22 mouse cellular contexts compared by ENCODE assay signal in genomic region chr12:6590231-6590630, GRCm38 (mm10).
DNase-seq lines count a peak whose midpoint lies in the region; ATAC-seq and TF ChIP-seq lines count a peak whose summit lies in the region.
"Had no signal": no experiment of that assay in that cellular context is flagged by ENCODE, and none has a peak within 500 bp of the region (broad histone marks: within the 10 kb centered on the region; RNA-seq: fewer than 3 reads in every experiment).

No protein-coding gene starts in this region.

- H3K9me3 ChIP-seq in hindbrain, postnatal 0 days (ENCODE audit: low read length) = no peaks in the 10 kb centered on the region
- no peaks in the 10 kb centered on the region for H3K9me3 ChIP-seq in hindbrain, embryonic 10.5 days
- H3K9me3 ChIP-seq: forebrain, embryonic 13.5 days; limb, embryonic 10.5 days; stomach, embryonic 15.5 days had no signal

- 59% methylated on average over 2 of the region's 2 CpGs for WGBS in hindbrain, postnatal 0 days
- 78% methylated on average over 2 of the region's 2 CpGs for WGBS in hindbrain, embryonic 10.5 days

- no peak overlapping the region for H3K4me2 ChIP-seq in hindbrain, postnatal 0 days (ENCODE audit: low read depth, low read length)
- H3K4me2 ChIP-seq: forebrain, embryonic 13.5 days; stomach, embryonic 15.5 days had no signal

- H3K27me3 ChIP-seq in hindbrain, postnatal 0 days (ENCODE audit: insufficient read depth, low read length) = no peaks in the 10 kb centered on the region
- H3K27me3 ChIP-seq in hindbrain, embryonic 10.5 days (ENCODE audit: insufficient read depth, poor library complexity, severe bottlenecking) = no peaks in the 10 kb centered on the region
- H3K27me3 ChIP-seq: forebrain, embryonic 13.5 days; stomach, embryonic 15.5 days had no signal

- no peak overlapping the region for H3K4me3 ChIP-seq in hindbrain, postnatal 0 days (ENCODE audit: low read length)
- no peak overlapping the region for H3K4me3 ChIP-seq in hindbrain, embryonic 10.5 days
- H3K4me3 ChIP-seq: forebrain, embryonic 13.5 days; left cerebral cortex, adult 2 months; limb, embryonic 10.5 days; stomach, embryonic 15.5 days had no signal

- no peak for ATAC-seq in hindbrain, postnatal 0 days
- ATAC-seq: forebrain, embryonic 13.5 days; hindbrain, embryonic 16.5 days; intestine, postnatal 0 days had no signal

- H3K9ac ChIP-seq in hindbrain, postnatal 0 days (replicated peaks; ENCODE audit: low read length) = no peak overlapping the region
- H3K9ac ChIP-seq: forebrain, embryonic 13.5 days; stomach, embryonic 15.5 days had no signal

- intact Hi-C loops in heart, postnatal 10 days (cut with DNase I) = no loop called here

- peak; percentile 8 for DNase-seq in hindbrain, postnatal 0 days (ENCODE audit: low spot score)
- DNase-seq in hindbrain, embryonic 10.5 days (ENCODE audit: low spot score) = no peak
- peak; percentile 70 for DNase-seq in adrenal gland, adult 2 months
- peak; percentile 72 for DNase-seq in brain, adult 2 months (ENCODE audit: low read depth, low spot score)
- DNase-seq in layer of hippocampus, postnatal 10 days (ENCODE audit: low spot score in 2 of 2) = peak; percentile 19 to 25
- DNase-seq in kidney, adult 18-20 months = no peak
- no peak for DNase-seq in heart, postnatal 10 days
- DNase-seq in spleen, postnatal 10 days (ENCODE audit: low spot score in 2 of 2) = no peak
- DNase-seq: B cell, adult 2 months; cerebellum, adult 9-10 months; gastrocnemius, postnatal 10 days; heart, adult 18-20 months; heart, postnatal 4 days; lung, adult 18-20 months; spleen, adult 18-20 months had no signal

- H3K36me3 ChIP-seq in hindbrain, postnatal 0 days (ENCODE audit: insufficient read depth, low read length) = no peaks in the 10 kb centered on the region
- H3K36me3 ChIP-seq in hindbrain, embryonic 10.5 days = no peaks in the 10 kb centered on the region
- H3K36me3 ChIP-seq: limb, embryonic 10.5 days; stomach, embryonic 15.5 days had no signal

- no peaks in the 10 kb centered on the region for H3K4me1 ChIP-seq in hindbrain, postnatal 0 days (ENCODE audit: insufficient read depth, low read length)
- no peaks in the 10 kb centered on the region; the same call in 1 of the 2 replicates for H3K4me1 ChIP-seq in hindbrain, embryonic 10.5 days (replicated peaks)
- H3K4me1 ChIP-seq: limb, embryonic 10.5 days; stomach, embryonic 15.5 days had no signal

- H3K27ac ChIP-seq in hindbrain, postnatal 0 days = no peak overlapping the region
- no peak overlapping the region for H3K27ac ChIP-seq in hindbrain, embryonic 10.5 days
- H3K27ac ChIP-seq: forebrain, embryonic 13.5 days; kidney, postnatal 0 days; left cerebral cortex, adult 2 months; limb, embryonic 10.5 days; stomach, embryonic 15.5 days had no signal

- TF ChIP-seq CTCF in hindbrain, postnatal 0 days (IDR thresholded peaks at IDR 0.05; ENCODE audit: low read depth) = no peak

Comparison
In these comparisons a context has a peak if more than half of its experiments do, and no peak if none do; other contexts are left out.
1. DNase-seq: peak in hindbrain, postnatal 0 days (single experiment), adrenal gland, adult 2 months (single experiment), brain, adult 2 months (single experiment) and layer of hippocampus, postnatal 10 days (2 of 2); none in hindbrain, embryonic 10.5 days (single experiment), kidney, adult 18-20 months (single experiment), heart, postnatal 10 days (0 of 2) and spleen, postnatal 10 days (0 of 2).